Mouse (Mus musculus): ENCODE results near the gene Gbx1.

GRCm38 (mm10) chr5:24482247-24483079 lies 44.5 kb downstream of the Gbx1 start:
- no peak for TF ChIP-seq CTCF (IDR thresholded peaks at IDR 0.05; ENCODE audit: insufficient read depth, low read depth, low read length)
- TF ChIP-seq POLR2A (IDR thresholded peaks at IDR 0.05; ENCODE audit: insufficient read depth, low read depth, low read length), result no peak

Measured in olfactory bulb, adult 2 months (tissue).